Mouse (Mus musculus) heart, embryonic 11.5 days (tissue): Measurements from ENCODE around the gene Susd1. TPM values are rescaled to one million over a fixed set of nuclear protein-coding genes. Genes with fewer than 3 reads are reported as not detected.

Experiments
- ATAC-seq: fragments of 200-750 bp; cut with Nextera tagmentation; replicated peaks from 2 replicates; pipeline ENCODE4 v1.8.0; 2017; ENCODE audit warnings: moderate library complexity; ENCODE audit not compliant: insufficient number of reproducible peaks, low FRiP score, low TSS enrichment
- H3K27ac ChIP-seq: fragments of 300-500 bp; sonication (generic); 2 replicates; pipeline ENCODE4 v1.5.1; 2014; ENCODE audit warnings: mild to moderate bottlenecking, low read depth, low read length
- H3K27me3 ChIP-seq: fragments of 300-500 bp; sonication (generic); 2 replicates; pipeline ENCODE4 v1.6.1; 2014; ENCODE audit warnings: mild to moderate bottlenecking, low read length, mixed read lengths; ENCODE audit not compliant: control insufficient read depth, insufficient read depth
- H3K36me3 ChIP-seq: fragments of 300-500 bp; sonication (generic); 2 replicates; pipeline ENCODE4 v1.6.1; 2014; ENCODE audit warnings: mild to moderate bottlenecking, low read length, moderate library complexity, mixed read lengths; ENCODE audit not compliant: control insufficient read depth, insufficient read depth
- H3K4me1 ChIP-seq: fragments of 300-500 bp; sonication (generic); 2 replicates; pipeline ENCODE4 v1.6.1; 2014; ENCODE audit warnings: low read length; ENCODE audit not compliant: control insufficient read depth, insufficient read depth
- H3K4me2 ChIP-seq: fragments of 300-500 bp; sonication (generic); 2 replicates; pipeline ENCODE4 v1.6.1; 2014; ENCODE audit warnings: mild to moderate bottlenecking, moderate library complexity
- H3K4me3 ChIP-seq: fragments of 300-500 bp; sonication (generic); 2 replicates; pipeline ENCODE4 v1.5.1; 2014; ENCODE audit warnings: low read depth, low read length
- H3K9ac ChIP-seq: fragments of 300-500 bp; sonication (generic); 2 replicates; pipeline ENCODE4 v1.6.1; 2014; ENCODE audit warnings: mild to moderate bottlenecking, low read depth, low read length, moderate library complexity
- H3K9me3 ChIP-seq: fragments of 300-500 bp; sonication (generic); replicated peaks from 2 replicates; pipeline ENCODE4 v1.6.1; 2016; ENCODE audit warnings: low read length; ENCODE audit not compliant: control insufficient read depth
- WGBS: fragments of 180-500 bp; shearing (Covaris S2); extraction: QIAGEN DNeasy Blood & Tissue Kit; methylation state at CpG from one replicate; pipeline ENCODE4 v1.1.7; 2014; ENCODE audit not compliant: insufficient replicate concordance; 5-methylcytosine and 5-hydroxymethylcytosine counted together
- polyA plus RNA-seq: library from polyadenylated mRNA; unstranded; fragments of >200 nt; fragmentation: Nextera tagmentation; extraction: Ambion mirVana; gene quantifications from 2 replicates; pipeline ENCODE4 v1.2.1, GENCODE M21; 2014

Gene Susd1
- polyA plus RNA-seq, 1 experiment from 2014 or later = 5.4 TPM

DNA sequence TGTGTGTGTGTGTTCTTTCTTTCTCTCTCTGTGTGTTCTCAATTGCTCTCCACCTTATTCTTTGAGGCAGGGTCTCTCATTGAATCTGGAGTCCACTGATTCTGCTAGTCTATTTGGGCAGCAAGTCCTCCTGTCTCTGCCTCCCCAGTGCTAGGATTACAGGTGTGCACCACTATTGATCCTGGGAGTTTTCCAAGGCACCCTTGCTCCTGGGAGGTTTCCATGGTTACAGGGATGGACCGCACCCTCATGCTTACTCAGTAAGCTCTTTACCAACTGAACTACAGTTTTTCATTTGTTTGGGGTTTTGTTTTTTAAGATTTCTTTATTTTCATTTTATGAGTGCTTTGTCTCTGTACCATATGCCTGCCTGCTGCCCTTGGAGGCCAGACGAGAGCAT is 68.5 kb downstream of the Susd1 start:
- H3K36me3 ChIP-seq = no peaks in the 10 kb centered on the region
- no peak for ATAC-seq
- H3K27me3 ChIP-seq = no peaks in the 10 kb centered on the region
- no peak overlapping the region for H3K4me3 ChIP-seq
- no peak overlapping the region for H3K4me2 ChIP-seq
- WGBS = 92% methylated on average over 2 of the region's 2 CpGs
- H3K9me3 ChIP-seq = no peaks in the 10 kb centered on the region
- no peak overlapping the region for H3K9ac ChIP-seq
- peaks cover 15% of the 10 kb centered on the region for H3K4me1 ChIP-seq
- H3K27ac ChIP-seq = no peak overlapping the region

DNA sequence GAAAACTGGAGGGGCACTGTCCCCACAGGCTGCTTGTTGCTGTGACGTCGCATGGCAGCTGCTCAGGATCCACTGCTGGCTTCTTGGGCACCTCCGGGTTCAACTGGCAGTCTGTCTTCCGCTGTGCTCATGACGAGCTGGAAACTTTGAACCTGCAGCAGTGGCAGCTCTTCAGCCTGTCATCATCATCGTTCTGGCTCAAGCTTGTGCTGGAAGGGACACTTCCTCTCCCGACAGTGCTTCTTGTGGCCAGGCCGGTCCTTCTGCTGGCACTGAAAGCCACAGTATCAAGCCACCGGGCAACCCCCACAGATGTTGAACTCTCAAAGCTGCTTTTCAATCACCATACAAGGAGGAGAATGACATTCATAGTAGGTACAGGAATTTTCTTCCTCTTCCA is 70.3 kb downstream of the Susd1 start:
- Histone ChIP-seq H3K27ac (no peak overlapping the region), H3K4me3 (no peak overlapping the region), H3K36me3 (no peaks in the 10 kb centered on the region), H3K9ac (no peak overlapping the region), H3K27me3 (no peaks in the 10 kb centered on the region), H3K4me2 (no peak overlapping the region), H3K4me1 (peaks cover 28% of the 10 kb centered on the region), H3K9me3 (no peaks in the 10 kb centered on the region)
- 45% methylated on average over 9 of the region's 9 CpGs for WGBS
- no peak for ATAC-seq

DNA sequence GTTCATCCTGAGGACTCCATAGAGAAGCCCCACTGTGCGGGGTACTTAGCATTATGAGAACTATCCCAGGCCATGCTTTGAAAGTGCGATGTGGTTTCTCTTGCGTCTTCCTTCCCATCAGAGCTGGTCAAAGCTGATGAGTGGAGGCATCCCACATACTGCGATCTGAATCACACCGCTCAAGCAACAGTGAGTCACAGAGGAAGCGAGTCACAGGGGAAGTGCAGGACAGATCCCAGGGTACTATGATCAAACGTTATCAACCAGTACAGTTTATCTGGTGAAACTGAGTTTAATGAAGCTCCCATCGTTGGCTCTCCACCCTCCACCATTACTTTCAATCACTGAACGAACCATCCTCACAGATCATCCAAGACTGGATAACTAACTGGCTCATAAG is 72.2 kb downstream of the Susd1 start:
- no peak overlapping the region for H3K4me2 ChIP-seq
- no peaks in the 10 kb centered on the region for H3K9me3 ChIP-seq
- no peaks in the 10 kb centered on the region for H3K27me3 ChIP-seq
- ATAC-seq = no peak
- no peak overlapping the region for H3K27ac ChIP-seq
- H3K9ac ChIP-seq = no peak overlapping the region
- no peak overlapping the region for H3K4me3 ChIP-seq
- 77% methylated on average over 9 of the region's 9 CpGs for WGBS
- peaks cover 18% of the 10 kb centered on the region for H3K4me1 ChIP-seq
- no peaks in the 10 kb centered on the region for H3K36me3 ChIP-seq

GRCm38 (mm10) chr4:59365571-59365970 is 72.9 kb downstream of the Susd1 start:
- no peak overlapping the region for H3K4me2 ChIP-seq
- H3K27ac ChIP-seq = no peak overlapping the region
- no peaks in the 10 kb centered on the region for H3K27me3 ChIP-seq
- ATAC-seq = no peak
- H3K4me1 ChIP-seq = peaks cover 18% of the 10 kb centered on the region
- 95% methylated on average over 12 of the region's 12 CpGs for WGBS
- H3K4me3 ChIP-seq = no peak overlapping the region
- H3K9ac ChIP-seq = no peak overlapping the region
- H3K9me3 ChIP-seq = no peaks in the 10 kb centered on the region
- H3K36me3 ChIP-seq = no peaks in the 10 kb centered on the region

DNA sequence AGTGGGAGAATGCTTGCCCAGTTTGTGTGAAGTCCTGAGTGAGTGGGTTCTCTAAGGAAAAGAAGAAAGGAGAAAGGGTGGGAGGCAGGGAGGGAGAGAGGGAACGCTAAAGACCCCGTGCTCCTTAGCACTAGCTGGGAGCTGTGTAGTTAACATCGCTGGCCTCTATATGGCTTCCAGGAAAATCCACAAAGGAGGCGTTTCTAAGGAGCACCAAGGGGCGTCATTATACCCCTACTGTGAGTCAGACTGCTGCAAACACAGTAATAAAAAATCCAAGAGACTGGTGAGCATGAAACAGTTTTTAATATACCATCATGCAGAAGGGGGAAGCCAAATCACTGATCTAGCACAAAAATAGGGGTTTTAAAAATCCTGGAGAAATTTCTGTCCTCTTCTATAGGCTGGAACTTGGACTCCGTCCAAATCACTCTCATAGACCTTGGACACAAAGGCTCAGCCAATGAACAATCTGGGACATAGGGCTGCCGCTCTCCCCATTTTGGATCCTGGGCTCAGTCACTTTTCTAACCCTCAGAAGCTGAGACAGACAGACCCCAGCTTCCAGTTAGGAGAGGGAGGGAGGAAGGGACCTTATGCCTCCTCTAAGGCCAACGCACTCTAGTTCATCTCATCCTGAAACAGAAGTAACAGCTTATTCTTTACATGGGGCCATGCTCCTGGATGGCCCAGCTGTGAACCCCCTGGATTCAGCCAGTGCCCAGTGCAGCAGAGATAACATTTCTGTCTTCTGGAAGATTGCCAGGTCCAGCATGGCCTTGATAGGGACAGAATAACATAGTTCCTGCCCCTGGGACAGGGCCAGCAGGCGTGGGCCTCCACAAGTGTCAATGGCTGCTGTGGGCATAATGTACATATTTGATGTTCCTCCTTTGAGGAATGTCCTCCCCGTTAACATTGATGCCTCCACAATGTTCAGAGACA is 73.9 kb downstream of the Susd1 start:
- 65% methylated on average over 10 of the region's 10 CpGs for WGBS
- H3K27ac ChIP-seq = peak overlapping the region; percentile 35; the same call in 1 of the 2 replicates
- peaks cover 18% of the 10 kb centered on the region for H3K4me1 ChIP-seq
- no peaks in the 10 kb centered on the region for H3K27me3 ChIP-seq
- H3K9me3 ChIP-seq = no peaks in the 10 kb centered on the region
- no peaks in the 10 kb centered on the region for H3K36me3 ChIP-seq
- no peak overlapping the region for H3K9ac ChIP-seq
- H3K4me3 ChIP-seq = no peak overlapping the region
- H3K4me2 ChIP-seq = no peak overlapping the region
- no peak for ATAC-seq

DNA sequence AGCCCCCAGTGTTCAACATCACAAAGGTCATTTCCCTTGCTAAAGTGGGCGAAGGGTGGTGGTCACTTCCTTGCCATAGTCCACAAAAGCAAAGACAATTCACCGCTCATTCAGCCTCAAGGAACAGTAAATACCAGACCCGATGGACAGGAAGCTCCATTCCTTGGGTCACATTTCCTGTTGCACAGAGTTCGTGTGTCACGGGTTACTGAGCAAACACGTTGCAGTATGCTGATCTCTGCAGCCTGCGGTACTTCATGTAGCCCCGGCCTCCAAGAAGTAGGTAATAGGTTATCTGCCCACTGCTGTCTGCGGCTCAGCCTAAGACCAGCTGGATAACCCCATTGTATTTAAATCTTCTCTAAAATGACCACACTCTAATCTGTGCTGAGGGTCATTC is 75.4 kb downstream of the Susd1 start:
- Histone ChIP-seq H3K9ac (no peak overlapping the region), H3K4me1 (peaks cover 18% of the 10 kb centered on the region), H3K27ac (peak overlapping the region; percentile 35; the same call in 1 of the 2 replicates), H3K9me3 (no peaks in the 10 kb centered on the region), H3K27me3 (no peaks in the 10 kb centered on the region), H3K4me2 (no peak overlapping the region), H3K36me3 (no peaks in the 10 kb centered on the region), H3K4me3 (no peak overlapping the region)
- peak; percentile 52; the same call in 1 of the 2 replicates for ATAC-seq
- 53% methylated on average over 9 of the region's 9 CpGs for WGBS

- H3K4me2 ChIP-seq = peak overlapping the region; percentile 15
- H3K36me3 ChIP-seq = no peaks in the 10 kb centered on the region
- H3K4me1 ChIP-seq = peaks cover 18% of the 10 kb centered on the region
- H3K27me3 ChIP-seq = no peaks in the 10 kb centered on the region
- WGBS = 5% methylated on average over 15 of the region's 15 CpGs
- 0 out of 2 replicates have a peak overlapping the region, but pooled peaks have one; percentile 16 for H3K9ac ChIP-seq
- no peak for ATAC-seq
- no peak overlapping the region for H3K4me3 ChIP-seq
- no peaks in the 10 kb centered on the region for H3K9me3 ChIP-seq
- H3K27ac ChIP-seq = no peak overlapping the region
Measured at GRCm38 (mm10) chr4:59360704-59361103, 77.7 kb downstream of the Susd1 start.

DNA sequence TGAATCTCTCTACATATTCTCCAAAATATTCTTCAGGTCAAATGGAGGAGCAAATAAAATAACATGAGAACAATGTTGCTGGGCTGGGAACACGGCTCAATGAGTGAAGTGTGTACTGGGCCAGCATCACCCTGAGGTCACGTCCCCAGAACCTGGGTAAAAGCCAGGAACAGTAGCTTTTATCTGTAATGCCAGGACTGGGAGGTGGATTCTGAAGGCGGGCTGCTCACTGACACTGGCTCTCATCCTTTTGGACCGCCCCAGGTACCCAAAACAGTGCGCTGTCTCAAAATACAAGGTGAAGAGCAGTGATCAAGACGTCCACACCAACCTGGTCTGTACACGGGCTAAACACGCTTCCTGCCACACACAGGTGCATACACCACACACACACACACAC is 78.5 kb downstream of the Susd1 start:
- Histone ChIP-seq H3K27me3 (no peaks in the 10 kb centered on the region), H3K9ac (no peak overlapping the region), H3K4me3 (no peak overlapping the region), H3K36me3 (no peaks in the 10 kb centered on the region), H3K27ac (no peak overlapping the region), H3K4me2 (no peak overlapping the region), H3K9me3 (no peaks in the 10 kb centered on the region), H3K4me1 (peaks cover 13% of the 10 kb centered on the region)
- 85% methylated on average over 8 of the region's 8 CpGs for WGBS
- ATAC-seq = no peak

GRCm38 (mm10) chr4:59358960-59359359 is 79.5 kb downstream of the Susd1 start:
- Histone ChIP-seq H3K27ac (no peak overlapping the region), H3K4me3 (no peak overlapping the region), H3K9me3 (no peaks in the 10 kb centered on the region), H3K36me3 (no peaks in the 10 kb centered on the region), H3K4me2 (no peak overlapping the region), H3K27me3 (no peaks in the 10 kb centered on the region), H3K9ac (no peak overlapping the region), H3K4me1 (peaks cover 4% of the 10 kb centered on the region; the same call in 1 of the 2 replicates)
- ATAC-seq = no peak
- WGBS = 85% methylated on average over 10 of the region's 10 CpGs
